Mouse (Mus musculus) embryonic fibroblast, embryonic 13.5 days (primary cell): ENCODE data around the gene Cluh.

Experiments
- CTCF ChIP-seq: IDR thresholded peaks from 2 replicates; pipeline ENCODE4 v1.5.1; 2011; ENCODE audit warnings: mild to moderate bottlenecking, control low read depth, low read length, moderate library complexity, borderline replicate concordance; ENCODE audit not compliant: insufficient read depth
- POLR2A ChIP-seq: IDR thresholded peaks from 2 replicates; pipeline ENCODE4 v1.6.1; 2011; ENCODE audit warnings: low read depth, mild to moderate bottlenecking, control low read depth, low read length, moderate library complexity

DNA sequence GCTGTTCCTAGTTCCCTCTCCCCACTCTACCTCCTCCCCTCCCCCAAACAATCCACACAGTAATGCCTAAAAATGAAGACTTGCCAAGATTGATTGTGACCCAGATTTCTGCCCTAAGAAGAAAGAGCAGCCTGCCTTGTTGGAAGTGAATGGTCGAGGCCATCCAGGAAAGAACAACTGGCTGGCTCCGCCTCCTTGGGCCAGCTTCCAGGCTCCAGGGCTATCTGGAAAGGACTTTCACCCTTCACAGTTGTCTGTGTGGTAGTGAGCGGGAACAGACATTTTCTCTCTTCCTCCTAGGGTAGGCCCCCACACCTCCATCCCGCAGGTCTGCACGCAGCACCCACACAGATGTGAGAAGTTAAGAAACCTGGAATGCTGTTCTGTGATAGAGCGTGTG is 25.6 kb upstream of the Cluh start:
- TF ChIP-seq CTCF (no peak), POLR2A (no peak)
